Mouse (Mus musculus) myocyte (in vitro differentiated cells): ENCODE measurements at regions not wholly inside any gene's neighbourhood (a gene's known extent, or its start where the extent isn't known, plus 50 kb on each side); places are given as distances from the start of the nearest gene placed in this dataset.

Experiments
- H3K27me3 ChIP-seq: one replicate; pipeline ENCODE4 v1.6.1; 2011; ENCODE audit not compliant: control insufficient read depth, insufficient read depth, insufficient read length
- H3K36me3 ChIP-seq: one replicate; pipeline ENCODE4 v1.6.1; 2011; ENCODE audit not compliant: control insufficient read depth, insufficient read depth
- H3K4me2 ChIP-seq: one replicate; pipeline ENCODE4 v1.6.1; 2011; ENCODE audit warnings: low read depth, control low read depth
- H3K4me3 ChIP-seq: one replicate; pipeline ENCODE4 v1.5.1; 2011; ENCODE audit warnings: mild to moderate bottlenecking, control low read depth, moderate library complexity
- H3K79me2 ChIP-seq: one replicate; pipeline ENCODE4 v1.6.1; 2011; ENCODE audit not compliant: control insufficient read depth, insufficient read depth
- H3ac ChIP-seq: one replicate; pipeline ENCODE4 v1.6.1; 2011; ENCODE audit not compliant: control insufficient read depth, insufficient read length
- CEBPB ChIP-seq: IDR thresholded peaks from 2 replicates; pipeline ENCODE4 v1.6.1; 2011; ENCODE audit warnings: mild to moderate bottlenecking, moderate library complexity; ENCODE audit not compliant: poor library complexity, insufficient read depth, severe bottlenecking
- E2F4 ChIP-seq: IDR thresholded peaks from one replicate; pipeline ENCODE4 v1.6.1; 2011; ENCODE audit warnings: mild to moderate bottlenecking, control low read depth, moderate library complexity; ENCODE audit not compliant: insufficient read depth
- MAX ChIP-seq: IDR thresholded peaks from one replicate; pipeline ENCODE4 v1.6.1; 2011; ENCODE audit warnings: low read depth, mild to moderate bottlenecking, control low read depth
- MYOD1 ChIP-seq, 3 experiments: IDR thresholded peaks; one replicate each; pipeline ENCODE4 v1.6.1; 2011; ENCODE audit warnings: control low read depth in 2 of 3, low read depth in 2 of 3, mild to moderate bottlenecking in 2 of 3, moderate library complexity in 1 of 3; ENCODE audit not compliant: insufficient read length in 2 of 3, control insufficient read depth in 1 of 3
- MYOG ChIP-seq, 3 experiments: IDR thresholded peaks; one replicate each; pipeline ENCODE4 v1.6.1; 2011; ENCODE audit warnings: control low read depth in 2 of 3, low read depth in 2 of 3, mild to moderate bottlenecking in 2 of 3; ENCODE audit not compliant: insufficient read length in 2 of 3, control insufficient read depth in 1 of 3, insufficient read depth in 1 of 3
- POLR2A ChIP-seq: IDR thresholded peaks from one replicate; pipeline ENCODE4 v1.6.1; 2011; ENCODE audit warnings: low read depth, mild to moderate bottlenecking, control low read depth, moderate library complexity; ENCODE audit not compliant: insufficient read length
- POLR2AphosphoS2 ChIP-seq: IDR thresholded peaks from one replicate; pipeline ENCODE4 v1.6.1; 2011; ENCODE audit warnings: low read depth, control low read depth; ENCODE audit not compliant: insufficient read length
- REST ChIP-seq: IDR thresholded peaks from one replicate; pipeline ENCODE4 v1.6.1; 2011; ENCODE audit warnings: mild to moderate bottlenecking, control low read depth, moderate library complexity; ENCODE audit not compliant: insufficient read depth, insufficient read length
- SRF ChIP-seq: IDR thresholded peaks from one replicate; pipeline ENCODE4 v1.6.1; 2011; ENCODE audit warnings: low read depth; ENCODE audit not compliant: control insufficient read depth, insufficient read length
- TCF12 ChIP-seq: IDR thresholded peaks from one replicate; pipeline ENCODE4 v1.6.1; 2011; ENCODE audit warnings: mild to moderate bottlenecking, control low read depth; ENCODE audit not compliant: poor library complexity, insufficient read depth, severe bottlenecking
- TCF3 ChIP-seq: IDR thresholded peaks from one replicate; pipeline ENCODE4 v1.6.1; 2011; ENCODE audit warnings: low read depth, control low read depth; ENCODE audit not compliant: insufficient read length
- USF1 ChIP-seq: IDR thresholded peaks from one replicate; pipeline ENCODE4 v1.6.1; 2011; ENCODE audit warnings: low read depth, mild to moderate bottlenecking, control low read depth, moderate library complexity

- H3ac ChIP-seq, result no peak overlapping the region
- H3K4me2 ChIP-seq, result no peak overlapping the region
- H3K4me3 ChIP-seq, result no peak overlapping the region
- no peak for TF ChIP-seq POLR2AphosphoS2
- no peak for TF ChIP-seq MYOG (IDR thresholded peaks at IDR 0.05; ENCODE audit: control insufficient read depth in 1 of 3, insufficient read depth in 1 of 3, insufficient read length in 2 of 3, low read depth in 2 of 3)
- TF ChIP-seq MAX, result no peak
- no peak for TF ChIP-seq MYOD1 (IDR thresholded peaks at IDR 0.05; ENCODE audit: control insufficient read depth in 1 of 3, insufficient read length in 2 of 3, low read depth in 2 of 3)
- no peak for TF ChIP-seq USF1
- no peak for TF ChIP-seq E2F4
- TF ChIP-seq TCF3, result no peak
- peaks cover 38% of the 10 kb centered on the region for H3K27me3 ChIP-seq
- H3K79me2 ChIP-seq, result no peaks in the 10 kb centered on the region
- no peaks in the 10 kb centered on the region for H3K36me3 ChIP-seq
Observed at GRCm38 (mm10) chr9:61805971-61806370, 108.4 kb downstream of the Rplp1 start.

- H3K4me2 ChIP-seq, result no peak overlapping the region
- no peaks in the 10 kb centered on the region for H3K79me2 ChIP-seq
- no peaks in the 10 kb centered on the region for H3K36me3 ChIP-seq
- TF ChIP-seq MYOD1 (IDR thresholded peaks at IDR 0.05; ENCODE audit: control insufficient read depth in 1 of 3, insufficient read length in 2 of 3, low read depth in 2 of 3) (no peak), MYOG (IDR thresholded peaks at IDR 0.05; ENCODE audit: control insufficient read depth in 1 of 3, insufficient read depth in 1 of 3, insufficient read length in 2 of 3, low read depth in 2 of 3) (no peak), MAX (no peak), POLR2A (no peak), REST (no peak), USF1 (no peak), POLR2AphosphoS2 (no peak), CEBPB (no peak), SRF (no peak), TCF3 (no peak), TCF12 (no peak), E2F4 (no peak)
- H3ac ChIP-seq, result no peak overlapping the region
- peaks cover 44% of the 10 kb centered on the region for H3K27me3 ChIP-seq
- no peak overlapping the region for H3K4me3 ChIP-seq
Observed at GRCm38 (mm10) chr9:61803555-61803954, 110.8 kb downstream of the Rplp1 start.

- Histone ChIP-seq H3K4me2 (no peak overlapping the region), H3K4me3 (no peak overlapping the region), H3K36me3 (no peaks in the 10 kb centered on the region), H3K27me3 (peaks cover 40% of the 10 kb centered on the region), H3ac (no peak overlapping the region), H3K79me2 (no peaks in the 10 kb centered on the region)
- TF ChIP-seq CEBPB (no peak), SRF (no peak), MYOD1 (IDR thresholded peaks at IDR 0.05; ENCODE audit: control insufficient read depth in 1 of 3, insufficient read length in 2 of 3, low read depth in 2 of 3) (no peak), MAX (no peak), E2F4 (no peak), POLR2A (no peak), REST (no peak), MYOG (IDR thresholded peaks at IDR 0.05; ENCODE audit: control insufficient read depth in 1 of 3, insufficient read depth in 1 of 3, insufficient read length in 2 of 3, low read depth in 2 of 3) (no peak), USF1 (no peak), TCF12 (no peak), POLR2AphosphoS2 (no peak), TCF3 (no peak)
Observed at GRCm38 (mm10) chr9:61802694-61803093, 111.6 kb downstream of the Rplp1 start.

GRCm38 (mm10) chr9:61799535-61799934 is 114.8 kb downstream of the Rplp1 start:
- H3K27me3 ChIP-seq, result peaks cover 27% of the 10 kb centered on the region
- no peak overlapping the region for H3ac ChIP-seq
- no peak for TF ChIP-seq MYOG (IDR thresholded peaks at IDR 0.05; ENCODE audit: control insufficient read depth in 1 of 3, insufficient read depth in 1 of 3, insufficient read length in 2 of 3, low read depth in 2 of 3)
- TF ChIP-seq CEBPB, result no peak
- TF ChIP-seq E2F4, result no peak
- no peak for TF ChIP-seq POLR2AphosphoS2
- no peak for TF ChIP-seq TCF12
- TF ChIP-seq USF1, result no peak
- no peak for TF ChIP-seq MYOD1 (IDR thresholded peaks at IDR 0.05; ENCODE audit: control insufficient read depth in 1 of 3, insufficient read length in 2 of 3, low read depth in 2 of 3)
- TF ChIP-seq SRF, result no peak
- TF ChIP-seq MAX, result no peak
- no peak for TF ChIP-seq REST
- no peak overlapping the region for H3K4me2 ChIP-seq
- no peaks in the 10 kb centered on the region for H3K79me2 ChIP-seq
- no peaks in the 10 kb centered on the region for H3K36me3 ChIP-seq
- H3K4me3 ChIP-seq, result no peak overlapping the region

GRCm38 (mm10) chr9:61795910-61796309 is 118.4 kb downstream of the Rplp1 start:
- Histone ChIP-seq H3K4me3 (no peak overlapping the region), H3K27me3 (peaks cover 11% of the 10 kb centered on the region), H3K79me2 (no peaks in the 10 kb centered on the region), H3K36me3 (no peaks in the 10 kb centered on the region), H3K4me2 (no peak overlapping the region), H3ac (no peak overlapping the region)
- no peak for TF ChIP-seq REST
- TF ChIP-seq CEBPB, result no peak
- no peak for TF ChIP-seq SRF
